Mouse (Mus musculus) frontal cortex, postnatal 36 days (tissue): ENCODE measurements at regions not wholly inside any gene's neighbourhood (a gene's known extent, or its start where the extent isn't known, plus 50 kb on each side); places are given as distances from the start of the nearest gene placed in this dataset.

Experiments
- DNase-seq, 2 experiments: peaks; one replicate each; pipeline ENCODE4 v3.0.0; 2022; ENCODE audit warnings: low spot score in 2 of 2

DNA sequence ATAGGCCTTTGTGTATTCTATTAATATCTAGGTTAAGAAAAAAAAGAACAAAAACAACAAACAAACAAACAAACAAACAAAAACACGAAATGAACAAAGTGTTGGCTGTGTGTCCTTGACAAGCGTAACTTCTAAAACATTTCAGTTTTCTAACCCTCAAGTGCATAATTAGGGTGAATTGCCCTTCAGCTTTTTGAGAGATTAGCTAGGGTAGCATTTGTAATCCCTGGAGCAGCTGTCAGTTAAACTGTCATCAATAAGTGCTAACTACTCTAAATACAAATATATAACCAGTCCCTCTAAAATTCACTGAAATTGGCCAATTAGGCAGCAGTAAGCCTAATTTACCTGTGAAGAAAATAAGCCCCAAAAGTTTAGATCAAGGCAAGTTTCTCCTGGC lies 467.6 kb downstream of the Gabrg2 start:
- DNase-seq = no peak

DNA sequence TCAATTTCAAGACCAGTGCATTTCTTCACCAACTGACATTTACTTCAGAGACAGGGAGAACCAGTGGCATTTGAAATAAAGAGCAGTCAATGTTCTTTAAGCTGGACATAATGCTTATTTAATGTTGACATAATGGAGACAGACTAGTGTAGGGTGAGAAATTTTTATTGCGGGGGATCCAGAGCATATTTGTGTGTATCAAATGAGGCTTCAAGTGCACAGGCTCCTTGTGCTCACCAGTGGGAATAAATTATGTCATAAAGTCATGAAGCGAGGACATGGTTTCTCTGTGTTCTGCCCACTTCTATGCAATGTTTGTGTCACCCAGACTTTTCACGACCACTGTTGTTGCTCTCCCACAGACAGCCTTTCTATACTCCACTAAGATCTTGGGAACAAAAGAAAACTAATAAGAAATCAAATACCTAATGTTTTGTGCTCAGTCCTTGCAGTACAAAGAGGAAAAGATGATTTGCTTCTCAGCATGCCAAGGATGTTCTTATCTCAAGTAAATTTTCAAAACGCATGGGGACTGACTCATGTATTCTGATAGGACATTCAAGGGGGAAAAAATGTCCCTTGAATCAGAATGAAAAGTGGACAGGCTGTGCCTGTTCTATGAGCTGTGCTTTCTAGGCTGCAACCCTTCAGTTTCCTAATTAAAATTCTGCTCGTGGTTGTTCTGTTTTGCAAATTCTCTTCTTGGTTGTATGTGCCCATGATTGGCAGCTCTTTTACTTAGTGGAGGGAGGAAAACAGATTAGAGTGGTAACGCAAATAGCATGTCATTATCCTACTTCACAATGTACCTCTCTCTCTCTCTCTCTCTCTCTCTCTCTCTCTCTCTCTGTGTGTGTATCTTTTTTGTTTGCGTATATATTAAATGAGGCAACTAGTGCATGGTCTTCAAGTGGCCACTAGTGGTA lies 468.4 kb downstream of the Gabrg2 start:
- no peak for DNase-seq

DNA sequence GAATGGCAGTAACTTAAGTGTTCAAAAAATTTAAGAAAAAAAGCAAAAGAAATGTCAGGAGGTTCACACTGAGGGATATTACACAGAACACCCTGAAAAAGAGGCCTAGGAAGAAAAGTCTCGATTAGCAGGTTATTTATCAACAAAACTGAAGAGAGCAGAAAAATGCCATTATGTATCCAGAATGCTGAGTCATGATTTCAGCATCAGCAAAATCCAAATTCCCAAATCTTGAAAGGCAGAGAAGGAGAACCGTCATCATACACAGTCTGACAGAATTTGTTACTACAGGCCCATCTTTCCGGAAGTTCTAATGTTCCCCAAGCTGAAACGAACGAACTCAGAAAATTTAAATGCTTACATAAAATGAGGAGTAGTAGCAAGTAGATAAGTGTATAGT lies 475.7 kb downstream of the Gabrg2 start:
- DNase-seq = no peak

DNA sequence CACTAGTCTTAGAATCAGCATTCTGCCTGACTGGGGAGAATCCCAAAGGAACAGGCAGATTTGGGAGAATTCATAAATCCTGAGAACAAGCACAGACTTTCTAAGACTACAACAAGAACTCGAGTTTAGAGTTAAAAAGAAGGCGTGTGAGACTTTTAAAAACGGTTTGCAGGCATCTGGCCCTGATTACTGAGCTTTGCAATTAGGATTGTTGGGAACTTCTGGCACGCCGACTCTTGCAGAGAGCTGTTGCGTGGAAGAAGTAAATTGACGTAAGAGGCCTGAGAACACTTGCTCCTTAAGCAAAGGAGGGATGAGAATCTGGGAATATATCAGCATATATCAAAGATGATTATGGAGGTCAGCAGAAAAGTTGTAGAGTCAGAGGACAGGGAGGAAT lies 507.4 kb downstream of the Gabrg2 start:
- peak; percentile 33 to 66 for DNase-seq

DNA sequence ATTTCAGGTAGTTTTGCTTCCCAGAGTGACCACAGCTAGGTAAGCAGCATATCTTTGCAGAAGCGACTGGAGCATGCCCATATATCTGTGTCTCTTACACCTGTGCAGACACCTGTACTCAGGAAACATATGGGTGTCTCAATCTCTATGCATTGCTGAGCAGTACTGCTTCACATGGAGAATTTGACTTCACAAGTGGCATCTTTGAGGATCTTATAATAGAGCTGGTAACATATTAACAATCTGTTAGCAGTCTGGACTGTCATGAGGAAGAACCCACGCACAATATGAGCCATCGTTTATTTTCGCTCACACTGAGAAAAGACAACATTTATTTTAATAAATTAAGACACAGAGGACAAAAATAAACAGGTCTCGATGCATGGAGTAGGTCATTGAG lies 508.7 kb downstream of the Gabrg2 start:
- DNase-seq = peak; percentile 22 to 81

DNA sequence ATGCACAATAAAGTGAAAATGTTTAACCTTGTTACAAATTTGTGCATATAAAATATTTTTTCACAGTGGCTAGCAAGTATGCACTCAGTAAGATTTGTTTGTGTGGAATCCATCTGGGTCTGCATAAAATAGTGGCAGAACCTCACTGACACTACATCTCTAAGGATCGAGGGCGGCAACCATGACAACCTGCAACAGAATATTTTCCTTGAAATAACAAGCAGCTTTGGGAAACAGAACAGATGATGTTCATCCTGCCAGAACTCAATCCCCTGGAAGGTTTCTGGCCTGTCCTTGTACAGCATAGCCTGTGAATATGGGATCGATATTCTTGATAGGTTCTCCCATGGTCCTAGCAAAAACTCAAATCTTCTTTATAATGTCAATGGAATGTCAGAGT lies 509.4 kb downstream of the Gabrg2 start:
- peak; percentile 39 to 71 for DNase-seq

DNA sequence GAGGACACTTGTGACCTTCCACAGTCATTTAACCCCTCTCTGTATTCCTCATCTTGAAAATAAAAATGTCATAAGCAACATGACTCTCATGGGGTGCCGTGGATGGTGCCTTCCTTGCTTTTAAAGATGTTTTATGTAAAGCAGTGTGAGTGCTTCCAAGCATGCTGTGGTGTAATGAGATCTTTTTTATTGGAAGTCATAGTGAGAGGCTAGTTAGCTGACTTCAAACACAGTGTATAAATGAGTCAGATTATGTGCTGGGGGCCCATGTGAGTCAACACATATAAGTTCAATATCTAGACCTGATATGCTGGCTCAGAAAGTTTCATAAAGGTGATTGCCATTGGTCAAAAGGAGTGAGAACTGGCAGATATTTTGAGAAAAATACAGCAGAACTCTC lies 516.8 kb downstream of the Gabrg2 start:
- DNase-seq = no peak

DNA sequence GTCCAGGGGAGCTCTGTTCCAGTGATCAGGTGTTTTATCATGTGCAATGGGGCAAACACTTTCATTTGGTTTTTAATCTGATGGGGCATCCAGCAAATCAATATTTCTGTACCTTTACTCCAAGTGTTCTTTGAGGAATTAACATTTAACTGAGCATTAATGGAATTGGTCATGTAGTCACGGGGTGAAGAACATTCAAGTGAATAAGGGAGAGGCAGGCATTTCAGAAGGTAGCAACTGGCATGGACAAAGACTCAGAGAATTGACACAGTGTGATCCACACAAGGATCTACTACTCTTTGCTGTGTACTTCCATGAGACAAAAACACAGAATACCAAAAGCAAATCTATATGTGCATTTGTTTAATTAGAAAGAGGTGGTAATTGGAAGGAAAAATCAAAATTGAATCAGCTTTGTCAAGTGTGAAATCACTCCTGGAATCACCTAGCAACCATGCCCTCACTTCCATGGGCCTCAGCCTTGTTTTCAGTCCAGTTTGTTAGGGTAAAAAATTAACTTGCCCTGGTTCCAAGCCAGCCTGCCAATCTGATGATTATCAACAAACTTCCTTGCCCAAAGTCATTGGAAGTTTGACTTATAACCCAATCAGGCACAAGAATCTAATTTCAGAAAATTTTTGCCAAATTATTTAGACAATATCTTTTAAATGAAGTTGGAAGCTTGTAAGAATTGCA lies 529.6 kb downstream of the Gabrg2 start:
- DNase-seq = no peak

DNA sequence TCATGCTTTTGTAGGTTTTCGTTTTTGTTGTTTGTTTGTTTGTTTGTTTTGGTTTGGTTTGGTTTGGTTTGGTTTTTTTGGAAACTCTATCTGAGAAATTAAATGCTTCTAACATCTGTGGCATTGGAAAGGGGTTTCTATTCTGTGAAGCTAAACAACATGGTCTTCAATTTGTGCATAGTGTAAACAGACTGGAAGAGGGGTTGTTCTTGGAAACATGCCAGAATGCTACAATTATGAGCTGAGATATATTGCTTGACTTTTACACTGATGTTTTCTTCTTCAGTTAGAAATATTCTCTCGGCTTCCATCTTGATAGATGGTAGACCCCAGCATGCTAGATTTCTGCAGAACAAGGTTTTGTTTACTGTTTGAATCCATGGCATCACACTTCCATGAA lies 533.3 kb downstream of the Gabrg2 start:
- no peak for DNase-seq

DNA sequence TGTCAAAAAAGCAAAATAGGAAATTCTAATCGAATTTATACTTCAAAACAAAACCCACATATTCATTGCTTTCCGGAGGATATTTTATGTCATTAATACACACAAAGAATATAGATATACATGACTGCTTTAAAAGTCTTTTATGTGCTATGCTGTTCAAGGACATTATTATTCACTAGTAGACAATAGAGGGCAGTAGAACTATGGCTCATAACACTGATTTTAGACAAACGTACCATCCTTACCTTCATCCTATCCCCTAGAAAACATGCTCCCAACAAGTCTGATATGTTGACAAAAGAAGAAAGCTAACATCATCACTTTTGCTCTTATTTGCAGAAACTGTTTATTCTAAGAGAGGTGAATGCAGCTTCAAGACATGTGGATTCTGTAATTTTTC lies 566.8 kb downstream of the Gabrg2 start:
- peak in 1 of 2 experiments; percentile 2 for DNase-seq

DNA sequence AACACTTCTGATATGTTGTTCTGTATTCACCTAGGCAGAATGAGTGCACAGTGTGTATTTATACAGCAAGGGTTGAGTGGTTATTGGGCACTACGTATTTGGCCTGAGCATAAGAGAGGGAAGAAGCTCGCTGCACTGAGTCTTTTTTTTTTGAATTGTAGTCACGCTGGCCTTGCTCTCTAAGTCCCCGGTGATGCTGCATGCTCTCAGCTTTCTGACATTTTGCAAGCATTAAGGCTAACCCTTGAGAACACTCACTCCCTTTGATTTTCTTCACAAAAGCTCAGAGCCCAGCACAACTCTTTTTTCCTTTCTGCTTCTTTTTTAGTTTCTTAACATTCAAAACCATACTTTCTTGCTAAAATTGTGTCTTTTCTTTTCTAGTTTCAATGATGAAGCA lies 575.1 kb downstream of the Gabrg2 start:
- DNase-seq = no peak
